Mouse (Mus musculus) layer of hippocampus, postnatal 14 days (tissue): ENCODE results near the gene Tgm1. TPM values are rescaled to one million over a fixed set of nuclear protein-coding genes. Genes with fewer than 3 reads are reported as not detected.

Experiments used
- DNase-seq, 2 experiments: peaks; one replicate each; pipeline ENCODE4 v3.0.0; 2021 to 2022; ENCODE audit warnings: low spot score in 2 of 2, mixed read lengths in 1 of 2
- total RNA-seq, 2 experiments: library from RNA; stranded (reverse); gene quantifications; 2 replicates each; pipeline ENCODE4 v1.2.3; 2021

Tgm1 gene
- total RNA-seq, 2 experiments from 2014 or later, result 0.23 TPM; not detected in 1

DNA sequence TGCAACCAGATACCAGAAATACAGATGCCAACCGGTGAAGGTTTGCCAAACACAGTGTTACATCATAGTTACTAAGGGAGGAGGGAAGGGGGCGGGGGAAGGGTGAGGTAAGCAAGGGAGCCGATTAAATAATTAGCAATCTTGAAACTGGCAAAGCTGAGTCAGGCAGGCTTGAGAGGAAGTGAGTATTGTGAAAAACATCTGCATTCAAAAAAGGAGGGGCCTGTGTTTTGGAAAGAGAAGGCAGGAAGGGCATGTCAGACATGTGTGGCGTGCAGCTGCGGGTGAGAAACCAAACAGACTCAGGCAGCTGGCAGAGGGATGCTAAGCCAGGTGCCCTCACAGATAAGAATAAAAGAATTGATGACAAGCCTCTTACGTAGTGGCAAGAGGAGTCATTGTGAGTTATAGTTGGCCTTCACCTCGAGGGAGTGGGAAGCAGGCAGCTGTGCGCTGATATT, 10.7 kb upstream of the Tgm1 start:
- no peak for DNase-seq

DNA sequence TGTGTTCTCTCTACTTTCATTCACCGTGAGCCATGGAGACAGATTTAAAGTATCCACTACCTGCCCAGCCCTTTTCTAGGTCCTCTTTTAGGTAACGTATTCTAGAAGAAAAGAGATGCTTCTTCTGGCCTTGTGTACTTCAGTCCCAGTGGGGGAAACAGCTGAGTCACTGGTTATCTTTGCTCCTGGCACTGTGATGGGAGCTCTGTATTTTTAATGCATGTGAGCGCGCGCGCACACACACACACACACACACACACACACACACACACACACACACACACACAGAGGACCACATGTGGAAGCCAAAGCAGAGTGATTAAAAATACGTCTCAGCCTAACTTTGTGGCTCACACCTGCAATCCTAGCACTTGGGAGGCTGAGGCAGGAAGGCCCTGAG, 9.7 kb upstream of the Tgm1 start:
- DNase-seq, result no peak

DNA sequence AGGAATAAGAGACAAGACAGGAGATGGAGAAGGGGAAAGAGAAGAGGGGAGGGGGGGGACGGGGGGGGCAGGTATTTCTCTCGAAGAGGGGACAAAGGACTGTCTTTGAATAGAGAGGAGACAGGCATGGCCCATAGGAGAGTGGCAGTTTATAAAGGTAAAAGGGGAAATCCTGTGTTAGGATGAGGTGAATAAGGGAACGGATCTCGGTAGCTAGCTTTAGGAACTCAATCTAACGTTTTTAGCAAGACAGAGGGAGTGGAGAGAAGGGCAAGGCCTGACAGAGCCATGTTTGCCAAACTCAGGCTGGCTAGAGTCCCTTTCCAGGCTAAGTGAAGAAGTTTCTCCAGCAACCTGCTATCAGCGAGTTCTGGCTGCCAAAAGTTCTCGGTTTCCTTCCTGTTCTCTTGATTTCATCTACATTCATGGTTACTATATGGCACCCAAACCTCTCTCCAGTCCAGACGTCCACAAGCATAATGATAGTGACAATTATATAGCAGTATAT, 8.8 kb upstream of the Tgm1 start:
- no peak for DNase-seq

DNA sequence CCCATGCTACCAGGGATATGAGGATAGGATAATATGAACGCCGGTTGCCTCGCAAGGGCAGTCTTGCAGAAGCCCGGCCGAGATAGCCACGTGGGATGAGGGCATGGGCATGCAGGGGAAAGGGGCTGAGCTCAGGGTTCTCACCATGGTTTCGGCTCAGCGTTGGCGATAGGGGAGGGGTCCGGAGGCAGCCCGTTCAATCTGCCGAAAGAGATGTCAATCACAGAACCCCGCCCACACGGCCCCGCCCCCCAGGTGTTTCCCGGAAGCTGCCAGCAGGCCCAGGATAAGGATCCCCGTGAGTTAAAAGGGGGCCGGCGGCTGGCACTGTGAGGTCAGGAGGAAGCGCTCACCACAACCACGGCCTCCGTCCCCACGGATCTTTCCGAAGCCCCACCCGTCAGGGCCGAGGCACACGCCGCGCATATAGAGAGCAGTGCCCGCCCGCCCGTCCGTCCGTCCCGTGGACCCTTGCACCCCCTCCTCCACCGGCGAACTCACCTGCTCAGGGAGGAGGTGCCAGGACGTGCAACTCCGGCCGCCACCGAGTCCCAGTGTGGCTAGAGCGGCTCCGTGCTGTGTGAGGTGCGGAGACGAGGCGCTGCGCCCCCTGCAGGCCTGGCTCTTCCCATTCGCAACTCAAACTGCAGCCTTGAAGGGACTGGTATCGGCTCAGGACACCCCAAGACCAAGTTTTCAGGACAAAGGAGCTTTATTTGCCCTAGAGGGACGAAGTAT, 8.1 kb upstream of the Tgm1 start, which contains the start of gene Rabggta:
Gene Rabggta, minus strand, starts transcription at position 564 of the 738 bp plus-strand sequence.
- DNase-seq, result peak; percentile 88 to 92

DNA sequence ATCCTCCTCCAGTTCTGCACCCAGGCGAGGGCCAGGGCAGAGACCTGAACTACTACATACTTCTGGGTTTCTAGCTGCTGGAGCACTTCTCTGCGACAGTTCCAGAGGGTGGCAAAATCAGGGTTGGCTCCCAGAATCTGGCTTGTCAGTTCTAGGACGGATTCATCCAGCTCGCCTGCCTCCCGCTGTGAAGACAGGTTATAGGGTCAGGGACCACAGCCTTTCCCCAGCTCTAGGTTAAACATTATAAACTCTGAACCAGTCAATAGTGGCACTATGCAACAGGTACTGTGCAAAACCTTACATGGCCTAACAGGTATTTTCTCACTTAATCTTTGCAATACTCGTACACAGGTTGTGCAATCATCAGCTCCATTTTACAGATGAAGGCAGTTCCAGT, 7.3 kb upstream of the Tgm1 start:
- DNase-seq, result no peak

DNA sequence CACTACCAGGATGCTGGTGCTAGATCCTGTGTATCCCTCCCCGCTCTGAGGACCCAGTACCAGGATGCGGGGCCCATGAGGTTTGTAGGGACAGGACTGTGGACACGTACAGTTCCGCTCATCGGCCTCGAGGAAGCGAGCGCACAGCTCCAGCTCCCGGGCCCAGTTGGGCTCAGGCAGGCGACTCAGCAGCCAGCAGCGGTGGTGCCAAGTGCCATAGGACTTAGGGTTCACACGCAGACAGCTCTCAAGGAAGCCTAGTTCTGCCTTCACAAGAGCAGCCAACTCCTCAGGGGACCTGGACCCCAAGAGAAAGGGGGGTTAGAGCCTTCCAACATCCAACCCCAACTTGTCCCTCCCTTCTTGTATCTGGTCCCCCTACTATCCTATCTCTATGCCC, 6.9 kb upstream of the Tgm1 start:
- DNase-seq, result no peak

DNA sequence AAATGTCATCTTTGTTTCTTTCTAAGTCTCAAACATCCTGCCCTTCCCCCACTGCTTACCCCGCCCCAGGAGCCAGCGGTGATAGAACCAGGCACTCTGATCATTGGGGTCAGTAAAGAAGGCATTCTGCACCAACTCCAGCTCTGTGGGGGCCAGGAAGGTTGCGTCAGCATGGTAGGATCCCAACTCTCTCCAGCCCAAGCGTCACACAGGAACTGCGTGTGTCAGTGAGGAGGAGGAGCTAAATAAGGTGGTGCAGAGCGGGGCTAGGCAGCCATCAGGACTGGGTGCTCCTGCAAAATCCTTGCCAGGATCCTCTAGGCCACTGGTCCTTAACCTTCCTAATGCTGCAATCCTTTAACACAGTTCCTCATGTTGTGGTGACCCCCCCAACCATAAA, 6.0 kb upstream of the Tgm1 start:
- no peak for DNase-seq

DNA sequence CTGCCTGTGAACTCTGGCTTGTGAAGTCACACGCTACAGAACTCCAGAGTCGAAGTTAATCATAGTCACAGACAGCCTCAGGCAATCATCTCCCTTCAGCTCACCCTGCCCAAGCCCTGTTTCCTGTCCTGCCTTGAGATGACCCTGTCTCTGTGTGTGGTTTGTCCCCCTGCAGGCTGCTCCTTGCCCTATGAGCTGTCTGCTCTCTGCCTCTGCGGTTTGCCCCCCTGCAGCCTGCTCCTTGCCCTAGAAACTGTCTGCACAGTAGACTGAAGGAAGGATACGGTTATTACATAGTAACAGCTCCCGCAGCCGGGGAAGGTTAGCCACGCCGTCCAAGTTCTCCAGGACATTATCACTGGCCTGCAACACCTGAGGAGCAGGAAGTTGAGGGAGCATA, 3.2 kb upstream of the Tgm1 start:
- no peak for DNase-seq

DNA sequence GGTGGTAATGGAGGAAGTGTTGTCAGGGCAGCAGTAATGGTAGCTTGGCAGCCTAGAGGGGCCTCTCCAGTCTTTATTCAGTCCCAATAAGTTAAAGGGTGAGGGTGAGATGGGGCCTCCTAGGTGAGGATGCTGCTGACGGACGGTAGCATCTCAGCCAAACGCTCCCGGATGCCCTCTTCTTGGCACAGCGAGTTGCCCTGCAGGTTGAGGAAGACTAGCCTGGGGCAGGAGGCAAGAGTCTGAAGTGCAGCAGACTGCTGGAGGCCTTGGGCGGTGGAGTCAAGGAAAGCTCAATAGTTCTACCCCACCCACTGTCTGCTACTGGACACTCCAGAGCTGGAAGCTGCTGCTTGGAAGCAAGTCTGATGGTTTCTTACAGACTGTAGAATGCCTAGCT, 2.5 kb upstream of the Tgm1 start:
- no peak for DNase-seq

DNA sequence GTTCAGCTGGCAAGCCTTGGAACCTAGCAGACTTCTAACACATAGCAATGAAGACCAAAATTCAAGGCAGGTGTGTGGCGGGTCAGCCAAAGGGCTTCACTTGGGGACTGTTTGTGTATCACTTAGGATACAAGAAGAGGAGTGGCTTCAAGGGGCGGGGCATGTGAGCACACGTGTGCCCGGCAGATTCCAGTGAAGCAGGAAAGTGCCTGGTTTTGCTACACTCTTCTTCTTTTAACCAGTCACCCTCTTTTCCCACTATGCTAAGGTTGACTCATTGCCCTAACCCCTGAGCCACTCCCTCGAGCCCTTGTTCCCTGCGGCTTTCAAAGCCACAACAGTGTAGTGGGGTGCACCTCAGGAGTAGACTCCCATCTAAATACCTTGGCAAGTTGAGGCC, 1.2 kb upstream of the Tgm1 start:
- DNase-seq, result no peak

DNA sequence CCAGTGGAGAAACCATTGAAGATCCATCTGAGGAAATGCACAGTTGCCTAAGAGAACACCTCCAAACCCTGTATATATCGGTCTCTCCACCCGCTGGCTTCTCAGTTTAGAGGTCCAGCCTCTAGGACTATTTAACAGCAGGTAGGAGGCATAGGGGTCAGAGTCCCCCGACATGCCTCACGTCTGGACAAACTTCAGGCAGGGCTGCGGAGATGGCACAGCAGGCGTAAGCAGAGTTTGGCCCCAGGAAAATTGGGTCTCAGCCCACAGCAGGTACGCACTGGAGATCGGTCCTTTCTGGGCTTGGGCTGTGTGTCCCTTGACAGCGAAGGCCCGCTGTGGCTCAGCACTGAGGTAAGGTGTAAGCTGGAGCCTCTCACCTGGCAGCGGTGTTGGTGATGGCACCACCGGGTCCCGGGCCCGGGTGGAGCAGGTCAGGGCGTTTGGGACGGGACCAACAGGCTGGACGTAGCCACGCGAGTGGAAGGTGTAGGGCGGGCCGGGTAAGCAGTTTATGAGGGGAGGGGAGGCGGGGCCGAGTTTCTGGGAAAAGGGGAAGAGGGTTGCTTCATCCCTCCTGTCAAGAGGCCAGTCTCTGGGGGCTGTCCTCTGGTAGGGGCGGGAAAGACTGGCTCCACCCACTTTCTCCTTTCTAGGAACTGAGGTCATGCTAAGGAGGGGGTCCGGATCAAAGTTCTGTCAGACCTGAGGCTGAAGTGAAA, 558 bp downstream of the Tgm1 start:
- no peak for DNase-seq

DNA sequence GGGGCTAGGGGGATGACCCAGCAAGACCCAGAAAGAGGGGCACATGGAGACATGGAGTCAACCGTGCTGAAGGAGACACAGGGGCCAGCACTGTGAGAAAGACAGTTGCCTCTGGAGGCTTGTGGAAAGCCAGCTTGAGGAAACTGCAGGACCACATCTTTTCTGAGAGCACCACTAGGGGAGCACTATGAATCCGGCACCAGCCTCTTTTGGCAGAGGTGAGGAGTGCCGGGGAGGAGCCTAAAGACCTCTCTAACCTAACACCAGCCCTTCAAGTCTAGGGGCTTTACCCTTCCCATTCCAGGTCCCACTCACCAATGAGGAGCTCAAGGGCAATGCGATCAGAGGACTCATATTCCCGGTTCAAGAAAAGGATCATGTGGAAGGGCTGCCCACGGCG, 1.9 kb downstream of the Tgm1 start:
- DNase-seq, result no peak

DNA sequence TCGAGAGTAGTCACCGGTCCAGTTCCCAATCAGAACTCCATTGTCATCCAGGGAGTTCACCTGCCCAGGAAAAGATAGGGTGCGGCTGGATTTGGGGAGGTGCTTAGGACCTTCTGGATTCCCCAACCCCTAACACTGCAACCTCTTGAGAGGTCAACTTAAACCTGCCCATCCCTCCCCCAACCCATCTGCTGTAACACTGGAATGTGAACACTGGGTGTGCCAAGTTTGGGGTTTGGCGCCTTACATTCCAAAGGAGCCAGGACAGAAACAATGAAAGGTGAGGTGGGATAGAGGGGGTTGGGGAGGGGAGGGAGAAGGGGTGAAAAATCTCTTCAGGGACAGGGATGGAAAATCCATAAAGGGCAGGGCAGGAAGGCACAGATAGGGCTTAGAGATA, 4.2 kb downstream of the Tgm1 start:
- no peak for DNase-seq

DNA sequence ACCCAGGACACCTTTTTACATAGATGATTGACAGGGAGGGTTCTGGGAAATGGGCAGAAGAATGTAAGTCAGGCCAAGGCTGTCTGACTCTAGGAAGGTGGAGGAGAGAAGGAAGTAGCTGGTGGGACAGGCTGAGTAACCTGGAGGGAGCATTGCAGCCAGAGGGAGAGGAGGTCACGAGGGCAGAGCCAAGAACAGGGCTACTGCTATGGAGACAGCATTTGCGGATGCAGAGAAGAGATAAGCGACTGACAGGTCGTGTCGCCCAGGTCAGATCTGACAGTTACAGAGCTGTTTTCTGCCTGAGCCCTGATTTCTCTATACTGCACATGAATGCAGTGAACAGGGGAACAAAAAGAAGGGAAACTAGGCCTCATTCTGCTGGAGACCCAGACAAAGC, 6.3 kb downstream of the Tgm1 start:
- no peak for DNase-seq

DNA sequence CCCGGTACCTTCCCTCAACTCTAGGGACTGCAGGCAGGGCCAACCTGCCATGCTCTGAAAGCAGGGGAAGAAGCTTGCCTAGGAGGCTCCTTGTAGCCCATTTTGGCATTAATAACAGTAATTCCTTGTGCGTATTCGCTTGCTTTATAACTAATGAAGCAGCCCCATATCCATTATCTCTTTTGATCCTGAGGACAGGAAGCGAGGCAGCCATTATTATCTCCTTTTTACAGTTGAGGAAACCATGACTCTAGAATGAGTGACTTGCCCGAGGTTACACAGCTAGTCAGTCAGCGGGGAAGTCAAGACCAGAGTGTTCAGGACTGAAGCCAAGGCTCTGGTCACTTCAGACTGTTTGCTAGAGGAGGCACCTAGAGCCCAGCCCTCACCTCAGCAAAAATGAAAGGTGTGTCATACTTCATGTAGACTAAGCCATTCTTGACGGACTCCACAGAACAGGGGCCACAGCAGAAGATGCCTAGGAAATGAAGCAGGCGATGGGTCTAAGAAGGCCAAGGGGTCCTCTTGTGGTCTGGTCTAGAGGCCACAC, 7.6 kb downstream of the Tgm1 start:
- DNase-seq, result no peak

DNA sequence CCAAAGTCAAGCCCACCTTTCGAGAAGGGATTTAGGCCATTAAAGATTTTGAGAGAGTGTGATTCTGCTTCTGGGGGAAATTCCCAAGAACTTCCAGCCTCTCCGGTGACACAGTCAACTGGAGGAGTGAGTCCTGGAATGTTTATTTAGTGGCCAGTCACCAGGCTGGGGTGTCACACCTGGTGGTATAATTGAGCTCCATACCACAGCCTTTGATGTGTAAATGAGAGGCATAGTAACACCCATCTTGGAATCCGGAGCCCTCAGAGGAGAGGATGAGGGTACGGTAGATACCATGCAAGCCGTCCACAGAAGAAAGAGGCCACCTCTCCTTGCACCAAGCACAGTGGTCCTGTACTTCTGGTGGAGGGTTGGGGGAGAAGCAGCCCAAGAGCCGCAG, 11.0 kb downstream of the Tgm1 start:
- DNase-seq, result no peak

DNA sequence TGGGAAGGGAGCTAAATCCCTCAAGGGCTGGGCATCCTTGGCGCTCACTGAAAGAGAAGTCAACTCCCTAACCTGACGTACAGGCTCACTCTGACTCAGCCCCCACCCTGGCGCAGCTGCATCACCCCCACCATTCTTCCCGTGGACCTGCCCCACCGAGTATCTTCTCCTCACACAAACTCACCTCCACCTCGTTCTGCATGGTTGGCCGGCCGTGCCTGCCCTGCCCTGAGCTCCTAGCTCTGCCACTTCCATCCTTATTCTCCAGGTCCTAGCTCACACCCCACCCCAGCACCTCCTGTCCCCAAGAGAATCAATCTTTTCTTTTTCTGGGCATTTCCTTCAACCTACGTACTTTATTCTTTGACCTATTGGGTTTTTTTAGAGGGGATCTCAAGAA, 12.6 kb downstream of the Tgm1 start:
- DNase-seq, result no peak

DNA sequence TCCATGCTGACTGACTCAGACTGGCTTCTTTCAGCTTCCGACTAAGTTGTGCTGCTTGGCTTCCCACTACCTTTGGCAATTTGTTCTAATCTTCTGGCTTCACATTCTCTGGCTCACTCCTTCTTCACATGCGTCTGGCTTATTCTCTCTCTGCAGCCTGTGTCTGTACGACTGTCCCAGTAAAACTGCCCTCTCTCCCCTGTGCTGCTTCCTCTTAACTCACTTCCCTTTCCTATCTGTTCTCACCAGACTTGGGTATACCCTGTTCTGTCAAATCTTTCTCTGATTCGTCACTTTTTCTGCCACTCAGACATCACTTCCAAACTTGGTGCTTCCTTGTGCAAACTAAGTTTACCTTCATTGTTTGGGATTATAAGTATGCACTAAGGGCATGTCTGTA, 16.5 kb downstream of the Tgm1 start:
- no peak for DNase-seq

DNA sequence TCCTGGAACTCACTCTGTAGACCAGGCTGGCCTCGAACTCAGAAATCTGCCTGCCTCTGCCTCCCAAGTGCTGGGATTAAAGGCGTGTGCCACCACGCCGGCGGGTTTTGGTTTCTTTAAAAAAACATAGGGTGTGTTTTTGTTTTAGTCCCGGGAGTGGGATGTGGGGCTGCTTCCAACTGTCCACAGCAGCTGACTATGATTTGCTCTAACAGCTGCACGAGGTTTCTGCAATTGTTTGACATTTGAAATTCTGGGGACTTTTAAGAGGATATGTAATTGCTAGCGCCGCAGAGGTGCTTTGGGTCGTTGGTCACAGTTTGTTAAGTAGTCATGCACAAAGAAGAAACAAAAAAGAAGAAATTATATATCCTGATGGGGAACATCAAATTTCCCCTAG, 24.3 kb downstream of the Tgm1 start:
- no peak for DNase-seq

DNA sequence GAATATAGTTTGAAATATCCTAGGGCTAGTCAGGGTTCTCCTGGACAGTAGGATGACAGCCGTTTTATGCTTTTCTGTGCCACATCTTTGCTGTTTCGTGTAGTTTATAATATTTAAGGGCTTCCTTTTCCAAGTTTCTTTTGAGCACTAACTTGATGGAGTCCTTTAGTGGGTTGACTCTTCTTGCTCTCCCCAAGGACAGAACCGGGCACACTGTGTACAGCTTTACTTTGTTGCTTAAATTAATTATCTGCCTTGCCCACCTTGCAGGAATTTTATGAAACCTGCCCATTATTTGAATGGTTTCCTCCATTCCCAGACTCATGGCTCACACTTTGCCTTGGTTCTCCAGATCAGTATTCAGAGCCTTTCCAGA, 31.6 kb downstream of the Tgm1 start:
- DNase-seq, result no peak

DNA sequence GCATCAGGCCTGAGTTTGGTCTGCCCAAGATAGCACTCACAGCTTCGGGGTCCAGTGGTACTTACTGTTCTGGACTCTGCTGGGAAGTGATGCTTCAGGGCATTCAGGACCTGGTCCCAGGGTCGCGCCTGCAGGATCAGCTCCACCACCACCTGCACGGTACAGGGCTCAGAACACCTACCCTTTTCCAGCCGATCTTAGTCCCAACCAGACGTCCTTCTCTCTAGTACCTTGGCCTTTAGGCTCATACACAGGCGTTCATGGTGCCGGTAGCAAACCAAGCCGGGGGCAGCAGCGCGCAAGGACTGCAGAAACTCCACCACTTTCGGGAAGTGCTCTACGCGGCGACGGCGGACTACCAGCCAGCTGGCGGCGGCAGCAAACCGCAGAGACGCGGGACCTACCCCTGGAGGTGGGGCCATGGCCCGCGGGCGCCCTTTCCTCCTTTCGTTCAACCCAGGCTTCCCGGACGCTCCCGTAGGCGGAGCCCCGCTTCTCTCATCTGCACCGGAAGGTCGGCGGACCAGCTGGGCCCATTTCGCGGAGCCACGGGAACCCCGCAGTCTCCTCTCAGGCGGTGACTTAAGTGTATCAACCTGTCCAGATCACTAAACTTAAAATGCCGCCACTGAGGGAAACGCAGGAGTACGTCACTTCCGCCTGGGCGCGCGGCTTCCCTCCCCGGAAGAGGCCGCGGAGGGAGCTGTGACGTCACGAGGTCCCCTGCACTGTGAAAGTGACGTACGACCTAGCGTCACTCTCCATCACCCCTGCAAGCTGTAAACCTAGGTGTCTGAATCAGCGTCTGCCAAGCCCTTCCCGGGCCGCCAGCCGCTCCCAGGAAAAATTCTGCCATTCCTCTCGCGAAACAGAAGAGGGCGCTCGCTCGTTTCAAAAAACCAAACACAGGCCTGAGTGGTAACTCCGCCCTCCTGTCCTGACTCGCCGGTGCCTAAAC, 32.3 kb downstream of the Tgm1 start, which contains the start of gene Tinf2:
Gene Tinf2, minus strand, starts transcription at position 661 of the 958 bp plus-strand sequence.
- peak; percentile 95 to 97 for DNase-seq
